Mouse (Mus musculus) heart, adult 2 months (tissue): ENCODE results near the gene Nup43. TPM values are rescaled to one million over a fixed set of nuclear protein-coding genes. Genes with fewer than 3 reads are reported as not detected.
A peak's percentile ranks its signal among the peaks of the same experiment; 100 is the strongest.

Experiments used
- DNase-seq, 2 experiments: peaks; one replicate each; pipeline ENCODE4 v3.0.0; 2021
- H3K27ac ChIP-seq: fragments of 200-600 bp; 2 replicates; pipeline ENCODE4 v1.8.1; 2022
- H3K27me3 ChIP-seq: fragments of 200-500 bp; 2 replicates; pipeline ENCODE4 v1.6.1; 2012; ENCODE audit warnings: mild to moderate bottlenecking, low read length, inconsistent platforms, mixed read lengths; ENCODE audit not compliant: control insufficient read depth, insufficient read depth
- H3K36me3 ChIP-seq: fragments of 200-500 bp; 2 replicates; pipeline ENCODE4 v1.6.1; 2012; ENCODE audit warnings: low read length, inconsistent platforms; ENCODE audit not compliant: control insufficient read depth, insufficient read depth
- H3K4me1 ChIP-seq: fragments of 200-500 bp; 2 replicates; pipeline ENCODE4 v1.6.1; 2011; ENCODE audit warnings: low read length; ENCODE audit not compliant: control insufficient read depth, insufficient read depth
- H3K4me3 ChIP-seq: fragments of 200-600 bp; 2 replicates; pipeline ENCODE4 v1.8.1; 2022
- H3K79me2 ChIP-seq: fragments of 200-500 bp; replicated peaks from 2 replicates; pipeline ENCODE4 v1.6.1; 2012; ENCODE audit warnings: mild to moderate bottlenecking, inconsistent platforms, low read length, moderate library complexity, mixed read lengths; ENCODE audit not compliant: control insufficient read depth, insufficient read depth
- H3K9ac ChIP-seq: fragments of 200-500 bp; 2 replicates; pipeline ENCODE4 v1.6.1; 2012; ENCODE audit warnings: low read depth, mild to moderate bottlenecking, control low read depth, inconsistent platforms, low read length, mixed read lengths
- CTCF ChIP-seq: fragments of 200-600 bp; IDR thresholded peaks from 2 replicates; pipeline ENCODE4 v1.8.1; 2022; ENCODE audit warnings: antibody characterized with exemption, mild to moderate bottlenecking, moderate library complexity
- EP300 ChIP-seq: fragments of 200-500 bp; IDR thresholded peaks from 2 replicates; pipeline ENCODE4 v1.6.1; 2011; ENCODE audit warnings: low read depth, low read length, control low read depth; ENCODE audit not compliant: insufficient read depth
- POLR2A ChIP-seq: fragments of 200-500 bp; IDR thresholded peaks from 2 replicates; pipeline ENCODE4 v1.6.1; 2011; ENCODE audit warnings: mild to moderate bottlenecking, low read depth, low read length, control low read depth; ENCODE audit not compliant: insufficient read depth
- WGBS: fragments of 180-500 bp; shearing (Covaris S2); methylation state at CpG from one replicate; pipeline ENCODE4 v1.1.7; 2018; 5-methylcytosine and 5-hydroxymethylcytosine counted together
- intact Hi-C: fragments of 180-260 bp; cut with DNase I; formaldehyde crosslinking; loops from one replicate; pipeline ENCODE4 v1.15.1; 2025
- polyA plus RNA-seq: library from polyadenylated mRNA; depleted of rRNA; stranded (reverse); fragments of >200 nt; gene quantifications from 2 replicates; pipeline ENCODE4 v1.2.3, GENCODE M21; 2012
- total RNA-seq, 2 experiments: library from RNA; stranded (reverse); gene quantifications; 2 replicates each; pipeline ENCODE4 v1.2.3; 2021

The Nup43 gene
- total and polyA plus RNA-seq, 3 experiments, result 4.6 to 6.3 (median 4.9) TPM

DNA sequence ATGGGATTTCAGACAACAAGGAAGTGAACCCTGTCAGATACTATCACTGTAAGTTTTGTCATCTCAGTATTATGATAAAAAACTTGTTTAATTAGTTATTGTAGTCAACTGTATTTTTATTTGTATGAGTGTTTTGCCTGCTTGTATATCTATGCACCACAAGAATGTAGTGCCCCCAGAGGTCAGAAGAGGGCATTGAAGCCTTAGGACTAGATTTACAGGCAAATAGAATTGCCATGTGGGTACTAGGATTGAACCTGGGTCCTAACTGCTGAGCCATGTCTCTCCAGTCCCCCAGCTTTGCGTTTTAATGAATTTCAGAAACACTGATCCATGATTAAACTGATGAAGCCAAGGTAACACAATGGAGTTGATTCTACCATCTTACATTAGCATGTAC, 6.4 kb downstream of the Nup43 start:
- H3K4me3 ChIP-seq, result no peak overlapping the region
- peaks cover 4% of the 10 kb centered on the region for H3K36me3 ChIP-seq
- H3K27me3 ChIP-seq, result no peaks in the 10 kb centered on the region
- no peak overlapping the region for H3K27ac ChIP-seq
- no peak overlapping the region for H3K9ac ChIP-seq
- peak; percentile 82 for TF ChIP-seq CTCF
- TF ChIP-seq POLR2A, result no peak
- H3K79me2 ChIP-seq, result peaks cover 2% of the 10 kb centered on the region; the same call in 1 of the 2 replicates
- WGBS, result 54% methylated on average over 1 of the region's 1 CpGs
- no peak for DNase-seq
- intact Hi-C loops, result no loop called here
- no peaks in the 10 kb centered on the region for H3K4me1 ChIP-seq

DNA sequence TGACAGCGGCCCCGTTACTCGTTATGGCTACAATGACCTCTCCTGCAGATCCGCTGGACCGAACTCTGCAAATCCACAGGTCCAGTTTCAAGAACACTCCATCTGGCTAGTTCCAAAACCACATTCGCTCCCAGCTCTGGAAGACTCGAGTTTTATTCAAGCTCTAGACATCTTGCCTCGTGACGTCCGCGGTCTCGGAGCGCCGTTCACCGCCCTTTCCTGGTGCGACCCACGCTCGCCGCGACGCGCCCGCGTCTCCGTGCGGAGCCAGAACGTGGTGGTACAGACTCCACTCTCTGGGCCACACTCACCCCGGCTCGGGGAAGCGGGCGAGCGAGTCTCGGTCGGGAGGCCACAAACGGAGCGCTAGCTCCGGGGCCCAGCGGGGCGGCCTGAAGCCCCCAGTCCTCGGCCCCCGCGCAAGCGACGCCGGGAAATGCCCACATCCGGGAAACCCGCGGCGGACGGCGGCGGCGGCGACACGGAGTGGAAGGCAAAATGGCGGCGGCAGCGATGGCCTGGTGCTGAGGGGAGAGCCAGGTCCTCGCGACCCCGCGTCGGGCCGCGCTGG, 13.5 kb downstream of the Nup43 start, which contains the start of the genes Pcmt1 and Lats1:
Gene Pcmt1, minus strand, starts transcription at position 406 of the 571 bp plus-strand sequence.
Gene Lats1, plus strand, starts transcription at position 484 of the 571 bp plus-strand sequence.
- Histone ChIP-seq H3K27ac (peak within 1 kb of the TSS; percentile 97), H3K9ac (peak within 1 kb of the TSS; percentile 95), H3K4me3 (peak within 1 kb of the TSS; percentile 81), H3K4me1 (peaks cover 14% of the 10 kb centered on the region), H3K79me2 (peaks cover 9% of the 10 kb centered on the region), H3K27me3 (no peaks in the 10 kb centered on the region), H3K36me3 (peaks cover 29% of the 10 kb centered on the region)
- DNase-seq, result peak; percentile 91 to 94
- intact Hi-C loops, result loop anchor here (2.0 to 10.0 kb wide), 4 partner anchors 18 to 274 kb away; partner anchors contain the start of genes Ginm1, Katna1, Ppil4 and Tab2
- WGBS, result under 1% methylated on average over 65 of the region's 65 CpGs
- TF ChIP-seq EP300 (no peak), POLR2A (peak; percentile 66), CTCF (no peak)

DNA sequence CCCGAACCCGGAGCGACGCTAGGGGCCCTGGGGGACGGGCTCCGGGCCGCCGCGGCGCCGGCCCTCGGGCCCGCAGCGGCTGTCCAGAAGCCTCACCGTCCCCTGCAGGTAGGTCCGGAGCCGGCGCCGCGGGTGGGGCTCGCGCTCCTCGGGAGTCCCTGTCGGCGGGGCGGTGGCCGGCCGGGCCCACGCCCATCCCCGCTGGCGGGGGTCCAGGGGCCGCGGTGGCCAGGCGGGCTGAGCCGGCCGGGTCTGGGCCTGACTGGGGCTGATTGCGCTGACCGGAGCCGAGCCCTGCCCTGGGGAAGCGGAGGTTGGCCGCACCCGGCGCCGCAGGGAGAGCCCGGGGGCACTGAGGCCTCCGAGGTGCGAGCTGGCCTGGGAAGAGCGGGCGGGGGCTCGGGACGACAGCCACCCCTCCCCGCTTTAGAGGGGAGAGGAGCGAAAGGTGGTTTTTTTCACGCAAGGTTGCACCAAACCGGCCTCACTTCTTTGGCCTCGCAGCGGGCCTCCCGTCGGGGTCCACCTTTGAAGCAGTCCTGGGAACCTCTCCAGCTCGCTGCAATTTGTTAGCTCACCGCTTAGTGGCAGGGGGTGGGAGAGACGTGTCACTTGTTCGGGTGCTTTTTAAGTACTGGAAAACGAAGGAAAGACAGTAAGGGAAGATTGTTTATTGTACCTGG, 14.2 kb downstream of the Nup43 start:
- H3K36me3 ChIP-seq, result peaks cover 29% of the 10 kb centered on the region
- H3K4me1 ChIP-seq, result peaks cover 14% of the 10 kb centered on the region
- intact Hi-C loops, result loop anchor here (2.0 to 10.0 kb wide), 4 partner anchors 19 to 273 kb away; partner anchors contain the start of genes Ginm1, Katna1, Ppil4 and Tab2
- H3K9ac ChIP-seq, result peak overlapping the region; percentile 95
- peak; percentile 86 to 87 for DNase-seq
- peak; percentile 55 for TF ChIP-seq CTCF
- no peak; the same call in 1 of the 2 replicates for TF ChIP-seq POLR2A
- H3K27ac ChIP-seq, result peak overlapping the region; percentile 97
- H3K4me3 ChIP-seq, result peak overlapping the region; percentile 81
- H3K79me2 ChIP-seq, result peaks cover 9% of the 10 kb centered on the region
- no peaks in the 10 kb centered on the region for H3K27me3 ChIP-seq
- under 1% methylated on average over 64 of the region's 64 CpGs for WGBS

DNA sequence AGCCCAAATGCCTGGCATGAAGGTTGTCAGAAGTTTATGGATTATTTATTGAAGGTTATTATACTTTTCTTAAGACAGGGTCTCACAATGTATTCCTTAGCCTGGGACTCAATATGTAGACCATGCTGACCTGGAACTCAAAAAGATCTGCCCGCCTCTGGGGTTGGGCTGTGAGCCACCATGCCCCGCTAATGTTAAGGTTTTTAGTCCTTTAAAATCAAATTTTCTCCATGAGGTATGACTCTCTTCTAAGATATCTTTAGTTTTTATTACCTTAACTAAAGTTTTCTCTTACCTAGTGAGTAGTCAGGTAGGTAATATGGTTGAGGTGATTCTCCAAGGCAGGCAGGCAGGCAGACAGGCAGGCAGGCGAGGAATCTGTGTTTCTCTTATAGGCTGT, 14.9 kb downstream of the Nup43 start:
- DNase-seq, result no peak
- no peaks in the 10 kb centered on the region for H3K27me3 ChIP-seq
- H3K9ac ChIP-seq, result no peak overlapping the region
- peaks cover 9% of the 10 kb centered on the region for H3K79me2 ChIP-seq
- intact Hi-C loops, result loop anchor here (5.0 to 10.0 kb wide), 3 partner anchors 45 to 273 kb away; partner anchors contain the start of genes Ginm1, Katna1, Ppil4 and Tab2
- no peak for TF ChIP-seq EP300
- H3K4me1 ChIP-seq, result peaks cover 14% of the 10 kb centered on the region
- 27% methylated on average over 3 of the region's 3 CpGs for WGBS
- H3K4me3 ChIP-seq, result peak overlapping the region; percentile 81
- H3K36me3 ChIP-seq, result peaks cover 27% of the 10 kb centered on the region
- peak overlapping the region; percentile 97 for H3K27ac ChIP-seq

DNA sequence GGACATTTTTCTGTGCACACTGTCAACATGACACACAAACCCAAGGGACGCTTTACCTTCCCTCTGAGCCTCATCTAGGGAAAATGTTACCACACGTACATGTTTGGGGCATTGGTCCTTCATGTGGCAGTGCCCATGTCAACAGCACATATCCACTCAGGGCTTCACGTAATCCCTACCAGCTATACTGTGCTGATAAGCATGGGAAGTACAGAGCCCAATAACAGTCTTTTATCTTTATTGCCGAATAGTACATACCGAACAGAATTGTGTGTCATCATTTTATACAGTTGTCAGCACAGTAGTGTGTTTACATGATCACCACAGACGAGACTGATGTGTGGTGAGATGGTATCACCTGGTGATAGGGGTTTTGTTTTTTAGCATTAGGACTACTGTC, 19.6 kb downstream of the Nup43 start:
- Histone ChIP-seq H3K4me3 (no peak overlapping the region), H3K27ac (no peak overlapping the region), H3K4me1 (peaks cover 10% of the 10 kb centered on the region), H3K36me3 (peaks cover 30% of the 10 kb centered on the region), H3K9ac (no peak overlapping the region), H3K27me3 (no peaks in the 10 kb centered on the region), H3K79me2 (peaks cover 10% of the 10 kb centered on the region)
- DNase-seq, result no peak
- 70% methylated on average over 6 of the region's 6 CpGs for WGBS
- intact Hi-C loops, result loop anchor here (10.0 kb wide), 1 partner anchor 268 kb away; the partner anchor contains the start of gene Tab2
- no peak for TF ChIP-seq EP300
- TF ChIP-seq POLR2A, result no peak
- TF ChIP-seq CTCF, result no peak

DNA sequence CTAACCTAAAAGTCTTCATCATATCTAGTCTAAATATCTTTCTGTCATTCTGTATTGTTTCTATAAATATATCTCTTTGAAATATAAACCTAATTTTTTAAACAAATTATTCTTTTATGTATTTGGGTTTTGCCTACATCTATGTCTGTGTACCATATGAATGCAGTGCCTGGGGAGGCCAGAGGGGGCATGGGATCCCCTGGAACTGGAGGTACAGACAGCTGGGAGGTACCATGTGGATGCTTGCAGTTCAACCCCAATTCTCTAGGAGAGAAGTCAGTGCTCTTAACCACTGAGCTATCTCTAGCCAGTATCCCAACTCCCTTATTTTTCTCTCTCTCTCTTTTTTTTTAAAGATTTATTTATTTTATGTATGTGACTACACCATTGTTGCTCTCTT, 28.0 kb downstream of the Nup43 start:
- Histone ChIP-seq H3K27me3 (no peaks in the 10 kb centered on the region), H3K4me3 (no peak overlapping the region), H3K36me3 (peaks cover 29% of the 10 kb centered on the region), H3K79me2 (0 out of 2 replicates have a peak, but pooled peaks cover 1% of the 10 kb centered on the region), H3K9ac (no peak overlapping the region), H3K4me1 (no peaks in the 10 kb centered on the region; the same call in 1 of the 2 replicates), H3K27ac (no peak overlapping the region)
- DNase-seq, result no peak
- TF ChIP-seq CTCF, result peak; percentile 35
- no peak for TF ChIP-seq EP300
- TF ChIP-seq POLR2A, result no peak
- intact Hi-C loops, result no loop called here
